Mouse (Mus musculus) gastrocnemius, postnatal 36 days (tissue): ENCODE data around the gene Bend4. TPM values are rescaled to one million over a fixed set of nuclear protein-coding genes. Genes with fewer than 3 reads are reported as not detected.

Source experiments
- DNase-seq, 2 experiments: peaks; one replicate each; pipeline ENCODE4 v3.0.0; 2022
- intact Hi-C: fragments of 180-260 bp; cut with DNase I; formaldehyde crosslinking; loops from one replicate; pipeline ENCODE4 v1.15.1; 2025
- long read RNA-seq, 2 experiments: library from polyadenylated mRNA; stranded (forward); transcript quantifications; one replicate each; pipeline ENCODE4 v2.0.0; 2021
- total RNA-seq, 2 experiments: library from RNA; stranded (reverse); gene quantifications; 2 replicates each; pipeline ENCODE4 v1.2.3; 2021

The Bend4 gene
- under 1 TPM; 0.15 to 0.33 TPM for total RNA-seq
- long read RNA-seq, experiment 1 = 0 reads
- long read RNA-seq, experiment 2 = 0 reads

DNA sequence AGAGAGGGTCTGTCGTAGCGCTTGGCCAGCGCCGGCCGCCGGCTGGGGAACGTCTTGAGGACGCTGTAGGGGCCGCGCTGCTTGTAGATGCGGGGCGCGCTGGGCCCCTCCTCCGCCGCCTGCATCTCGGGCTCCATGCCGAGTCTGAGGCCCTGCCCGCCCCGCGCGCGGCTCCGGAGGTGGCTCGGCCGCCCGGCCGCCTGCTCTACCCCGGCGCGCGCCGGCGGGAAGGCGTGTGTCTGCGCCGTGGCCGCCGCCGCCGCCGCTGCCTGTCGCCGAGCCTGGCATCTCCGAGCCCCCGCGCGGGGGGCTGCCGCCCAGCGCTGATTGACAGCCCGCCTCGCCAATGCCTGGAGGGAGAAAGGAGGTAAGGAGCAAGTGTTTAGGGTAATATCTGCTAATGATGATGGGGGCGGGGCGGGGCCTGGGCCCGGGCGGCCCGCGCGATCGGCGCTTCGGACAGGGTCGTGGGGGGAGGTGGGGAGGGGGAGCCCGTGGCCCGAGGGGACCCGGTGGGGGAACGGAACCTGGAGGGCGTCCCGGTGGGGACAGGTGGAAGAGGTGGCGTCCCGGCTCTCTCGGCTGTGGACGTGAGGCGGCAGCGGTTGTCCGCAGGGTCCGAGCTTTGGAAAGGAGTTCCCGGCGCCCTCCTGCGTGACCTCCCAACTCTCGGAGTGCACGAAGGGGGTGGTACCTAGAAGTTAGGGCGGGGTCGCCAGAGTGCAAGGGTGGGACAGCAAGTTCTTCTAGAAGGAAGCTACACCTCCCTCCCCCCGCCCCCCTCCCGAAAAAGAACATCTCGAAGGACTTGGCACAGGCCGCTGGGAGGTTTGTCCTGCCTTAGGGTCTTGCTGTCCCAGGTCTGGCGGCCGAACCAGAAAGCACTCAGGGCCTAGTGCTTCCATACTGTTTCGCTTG, at the start of gene Bend4:
TSS of gene Bend4 (minus strand) at position 868 of the 918 bp plus-strand sequence.
- peak; percentile 38 to 57 for DNase-seq

DNA sequence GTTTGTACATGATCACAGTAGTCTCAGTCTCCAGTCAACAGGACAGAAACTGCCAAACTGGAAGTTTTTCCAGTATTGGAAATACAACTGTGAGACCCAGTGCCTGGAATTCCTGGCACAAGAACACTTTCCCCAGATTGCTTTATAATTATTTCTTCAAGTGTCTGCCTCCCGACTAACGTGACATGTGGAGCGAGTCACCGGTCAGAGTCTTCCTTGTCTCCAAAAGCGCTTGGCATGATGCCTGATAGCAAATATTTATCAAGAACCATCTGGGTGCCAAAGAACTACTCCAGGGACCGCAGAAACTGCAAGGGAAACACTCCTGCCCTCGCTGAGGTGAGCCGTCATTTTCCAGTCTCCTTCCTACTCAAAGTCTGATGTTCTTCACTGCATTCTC, 45.6 kb upstream of the Bend4 start:
- intact Hi-C loops = no loop called here
- DNase-seq = no peak

More for the DNA sequence above, at the start of gene Bend4:
- intact Hi-C loops = no loop called here

DNA sequence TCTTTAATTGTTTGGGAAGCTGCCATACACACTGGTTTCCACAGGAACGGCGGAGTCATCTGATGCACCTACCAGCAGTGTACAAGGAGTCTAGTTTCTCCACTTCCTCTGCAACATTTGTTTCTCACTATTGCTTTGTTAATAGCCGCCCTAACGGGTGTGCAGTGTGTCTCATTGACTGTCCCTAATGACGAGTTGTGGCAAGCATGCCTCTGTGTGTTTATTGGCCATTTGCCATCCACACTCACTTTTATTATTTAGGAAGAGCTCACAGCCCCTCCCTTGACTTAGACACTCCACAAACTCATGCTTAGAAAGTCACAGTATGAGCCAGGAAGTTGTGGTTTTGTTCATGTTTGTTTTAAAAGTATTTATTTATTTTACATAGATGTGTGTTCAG, 45.0 kb upstream of the Bend4 start:
- DNase-seq = no peak
- intact Hi-C loops = no loop called here

DNA sequence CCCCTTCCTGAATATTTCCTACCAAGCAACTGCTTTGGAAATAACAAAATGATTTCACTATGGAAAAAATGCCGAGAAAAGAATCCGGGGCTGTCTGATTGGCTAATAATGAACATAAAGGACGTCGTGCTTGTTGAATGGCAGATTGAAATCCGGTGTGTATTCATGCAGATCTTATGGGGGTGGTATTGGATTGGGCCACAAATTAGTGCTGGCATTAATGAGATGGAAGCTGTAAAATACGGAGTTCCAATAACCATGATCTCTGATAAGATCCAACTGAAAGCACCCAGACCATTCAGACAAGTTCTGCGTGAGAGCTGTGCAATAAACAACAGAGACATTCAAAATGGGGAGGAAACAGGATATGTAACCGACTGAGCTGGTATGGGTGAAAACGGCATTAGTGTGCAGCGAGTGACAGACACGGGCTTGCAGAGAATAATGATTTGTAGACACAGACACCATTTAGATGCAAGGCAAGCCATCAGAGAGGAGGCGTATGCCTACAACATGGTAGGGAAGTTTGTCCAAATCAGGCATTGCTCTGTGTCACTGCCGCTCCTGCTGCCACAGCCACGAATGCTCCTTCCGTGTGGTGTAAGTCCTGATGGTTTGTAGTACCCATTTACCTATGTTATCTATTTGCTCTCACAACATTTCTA, 38.9 kb upstream of the Bend4 start:
- intact Hi-C loops = no loop called here
- no peak for DNase-seq

DNA sequence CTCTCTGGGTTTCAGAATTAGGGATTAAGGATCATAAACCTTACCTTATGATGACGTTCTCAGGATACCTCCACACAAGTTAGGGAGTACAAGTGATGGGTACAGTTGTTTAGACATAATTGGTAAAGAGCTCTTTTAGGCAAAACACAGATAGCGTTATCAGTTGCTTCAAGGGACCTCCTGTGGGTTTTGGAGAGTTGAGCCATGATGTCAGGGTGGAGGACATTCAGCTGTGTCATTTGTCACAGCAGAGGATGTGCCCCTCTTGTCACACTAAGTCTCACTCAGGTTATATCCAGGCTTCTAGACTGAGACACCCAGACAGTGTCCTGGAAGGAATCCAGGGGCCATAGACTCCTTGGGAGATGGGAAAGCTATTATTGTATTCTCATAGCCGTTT, 36.8 kb upstream of the Bend4 start:
- no peak for DNase-seq
- intact Hi-C loops = no loop called here

DNA sequence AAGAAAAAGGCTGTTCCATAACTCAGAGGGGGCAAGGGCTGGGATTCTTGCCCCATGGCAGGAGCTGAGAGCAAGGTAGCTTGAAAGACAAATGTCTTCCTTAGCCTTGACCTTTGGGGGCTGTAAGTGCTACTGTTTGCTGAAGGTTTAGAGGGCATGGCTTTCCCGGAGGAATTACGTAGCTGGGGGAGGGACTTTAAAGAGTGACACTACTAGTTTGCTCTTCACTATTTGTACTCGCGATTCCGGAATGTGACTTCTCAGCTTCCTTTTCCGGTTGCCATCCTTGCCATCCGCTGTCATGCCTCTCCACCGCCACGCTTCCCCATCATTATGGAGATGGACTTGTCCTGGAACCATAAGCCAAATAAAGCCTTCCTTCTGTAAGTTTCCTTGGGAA, 35.5 kb upstream of the Bend4 start:
- intact Hi-C loops = no loop called here
- no peak for DNase-seq

DNA sequence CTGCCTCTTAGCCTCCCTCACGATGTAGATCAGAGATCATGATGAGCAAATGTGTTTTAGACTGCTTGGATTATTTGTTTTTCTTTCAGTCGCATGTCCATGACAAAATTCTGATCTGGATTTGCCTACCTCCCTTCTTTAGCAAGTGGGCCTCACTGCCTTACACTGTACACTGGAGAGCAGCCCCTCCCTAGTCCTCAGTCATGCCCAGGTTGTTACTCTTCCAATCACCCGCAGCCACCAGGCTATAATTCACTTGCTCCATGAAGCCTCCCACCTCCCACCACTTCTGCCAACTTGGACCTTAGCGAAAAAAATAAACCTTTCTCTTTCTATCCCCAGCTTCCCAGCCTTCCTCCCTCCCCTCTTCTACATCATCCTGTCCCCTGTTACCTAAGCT, 34.2 kb upstream of the Bend4 start:
- DNase-seq = no peak
- intact Hi-C loops = no loop called here

DNA sequence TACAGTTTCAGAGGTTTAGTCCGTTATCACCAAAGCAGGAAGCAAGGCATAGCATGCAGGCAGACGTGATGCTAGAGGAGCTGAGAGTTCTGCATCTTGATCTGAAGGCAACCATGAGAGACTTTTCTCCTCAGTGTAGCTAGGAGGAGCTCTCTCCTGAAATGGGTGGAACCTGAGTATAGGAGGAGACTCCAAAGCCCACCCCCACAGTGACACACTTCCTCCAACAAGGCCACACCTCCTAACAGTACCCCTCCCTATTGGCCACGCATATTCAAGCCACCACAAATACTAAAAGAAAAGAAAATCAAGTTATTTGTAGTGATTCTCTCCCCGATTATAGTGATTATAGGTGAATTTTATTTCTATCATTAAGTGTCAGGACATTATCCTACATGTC, 28.7 kb upstream of the Bend4 start:
- no peak for DNase-seq

DNA sequence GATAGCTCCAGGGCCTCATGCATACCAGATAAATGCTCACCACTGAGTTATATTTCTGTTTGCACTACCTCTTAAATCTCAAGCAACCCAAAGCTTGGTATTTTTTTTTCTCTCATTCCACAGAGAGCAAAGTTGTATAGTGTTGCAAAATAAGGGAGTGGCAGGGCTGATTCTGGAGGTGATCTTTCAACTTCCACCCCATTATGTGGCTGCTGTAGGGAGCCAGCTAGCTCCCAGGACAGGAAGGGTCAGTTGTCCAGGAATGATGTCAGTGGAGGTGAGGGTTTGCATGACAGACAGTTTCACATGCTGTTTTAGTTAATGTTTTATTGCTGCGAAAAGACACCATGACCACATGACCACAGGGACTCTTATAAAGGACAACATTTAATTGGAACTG, 26.2 kb upstream of the Bend4 start:
- DNase-seq = no peak
- intact Hi-C loops = no loop called here

More for the DNA sequence above, 28.7 kb upstream of the Bend4 start:
- intact Hi-C loops = no loop called here

DNA sequence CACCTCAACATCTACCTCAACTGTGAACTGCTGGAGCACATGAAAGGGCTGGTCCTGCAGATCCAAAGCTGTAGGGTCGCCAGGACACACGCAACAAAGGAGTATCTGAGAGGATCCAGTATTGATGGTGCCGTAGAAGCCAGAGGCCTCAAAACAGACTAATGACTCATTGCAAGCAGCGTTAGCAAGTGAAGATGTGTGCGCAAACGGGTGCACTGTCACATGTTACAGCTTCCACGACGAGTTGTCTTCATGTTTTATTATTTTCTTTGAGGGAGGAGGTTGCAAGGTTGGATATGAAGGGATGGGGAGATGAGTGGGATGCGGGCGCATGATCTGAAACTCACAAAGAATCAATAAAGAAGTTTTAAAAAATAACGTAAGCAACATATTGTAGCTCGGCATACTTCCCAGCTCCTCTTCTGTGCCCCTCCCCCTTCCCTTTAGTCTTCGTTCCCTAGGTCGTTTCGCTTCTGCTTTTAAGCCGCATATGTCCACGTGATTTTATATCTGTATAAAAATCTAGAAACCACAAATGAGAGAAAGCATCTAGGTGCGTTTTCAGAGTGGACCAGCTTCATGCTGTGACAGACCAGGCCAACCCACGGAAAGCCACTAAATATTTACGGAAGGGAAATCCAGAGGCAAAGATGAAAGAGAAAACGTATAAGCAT, 22.0 kb upstream of the Bend4 start:
- DNase-seq = no peak
- intact Hi-C loops = no loop called here

DNA sequence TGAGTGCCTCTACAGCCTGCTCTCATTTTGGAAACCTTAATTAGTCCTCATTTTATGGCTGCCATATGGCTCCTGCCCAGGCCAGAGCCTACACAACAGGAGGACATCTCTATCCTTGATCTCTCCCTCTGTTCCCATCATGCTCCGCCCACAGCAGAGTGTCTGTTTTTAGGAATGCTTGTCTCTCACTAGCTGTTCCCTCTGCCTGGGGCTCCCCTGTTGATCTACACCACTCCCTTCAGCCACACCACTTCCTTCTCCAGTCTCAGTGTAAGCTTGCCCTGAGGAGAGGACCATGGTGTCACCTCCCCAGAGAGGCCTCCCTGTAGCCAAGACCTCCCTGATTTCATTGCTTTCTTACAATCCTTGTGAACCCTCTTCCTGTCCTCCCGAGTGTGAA, 18.4 kb upstream of the Bend4 start:
- no peak for DNase-seq
- intact Hi-C loops = no loop called here

DNA sequence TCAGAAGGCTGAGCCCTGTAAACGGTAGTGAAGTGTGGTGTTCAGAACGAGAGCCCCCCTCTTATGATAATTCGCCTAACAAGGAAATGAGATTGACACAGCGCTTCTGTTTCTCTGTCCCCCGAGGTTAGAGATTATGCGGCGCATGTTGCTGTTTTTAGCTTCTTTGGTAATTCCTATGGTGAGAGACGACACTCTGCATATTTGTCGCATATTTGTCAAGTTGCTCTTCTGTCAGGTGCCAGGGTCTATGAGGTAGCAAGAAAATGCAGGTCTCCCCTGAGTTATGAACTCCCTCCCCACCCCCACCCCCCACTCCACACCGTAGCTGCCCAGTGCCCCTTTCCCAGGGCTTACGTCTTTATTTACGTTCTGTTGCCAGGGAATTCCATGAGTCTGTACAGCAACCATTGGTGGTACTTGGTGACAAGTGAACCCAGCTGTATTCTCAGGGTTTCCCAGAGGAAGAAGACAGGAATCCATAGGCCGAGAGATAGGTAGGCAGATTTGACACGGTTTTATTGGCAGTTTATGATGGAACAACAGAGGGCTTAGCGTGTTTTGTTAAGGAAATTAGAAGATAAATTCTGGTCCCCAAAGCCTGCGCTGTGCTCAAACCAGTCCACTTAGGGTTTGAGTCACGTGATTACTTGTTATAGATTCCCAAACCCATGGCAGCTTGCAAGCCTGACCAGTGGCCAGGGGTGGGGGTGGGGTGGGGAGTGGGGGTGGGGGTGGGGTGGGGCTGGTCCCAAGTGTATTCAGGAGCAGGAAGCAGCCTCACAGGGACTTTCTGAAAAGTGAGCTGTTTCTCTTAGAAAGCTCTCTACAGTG, 16.3 kb upstream of the Bend4 start:
- intact Hi-C loops = no loop called here

DNA sequence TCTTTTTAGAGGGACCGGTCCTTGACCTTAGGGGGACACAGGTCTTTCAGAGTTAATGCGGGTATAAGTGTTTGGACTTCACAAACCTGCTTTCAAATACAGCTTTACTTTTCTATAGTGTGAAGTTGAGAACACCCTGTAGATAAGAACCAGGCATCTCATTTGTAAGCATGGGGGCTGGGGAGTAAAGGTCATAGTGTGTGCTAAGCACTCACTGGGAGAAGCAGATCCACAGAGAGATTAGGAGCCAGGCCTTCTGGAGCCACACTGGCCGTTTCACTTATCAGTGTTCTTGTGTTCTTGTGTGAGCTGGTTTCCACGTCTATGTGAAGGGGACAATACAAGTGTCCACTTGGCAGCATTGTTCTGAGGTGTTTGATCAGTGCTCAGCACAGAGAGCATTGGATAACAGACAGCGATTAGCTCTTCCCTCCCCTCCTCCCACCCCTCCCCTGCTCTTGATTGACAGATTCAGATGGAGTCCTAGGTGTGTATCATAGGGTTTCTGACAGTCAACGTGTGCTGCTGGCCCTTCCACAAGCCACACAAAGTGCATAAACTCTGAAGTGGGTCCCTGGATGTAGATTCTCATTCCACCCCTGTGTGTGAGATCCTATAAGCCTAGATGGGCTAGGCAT, 14.8 kb upstream of the Bend4 start:
- no peak for DNase-seq
- intact Hi-C loops = no loop called here

More for the DNA sequence above, 16.3 kb upstream of the Bend4 start:
- no peak for DNase-seq

DNA sequence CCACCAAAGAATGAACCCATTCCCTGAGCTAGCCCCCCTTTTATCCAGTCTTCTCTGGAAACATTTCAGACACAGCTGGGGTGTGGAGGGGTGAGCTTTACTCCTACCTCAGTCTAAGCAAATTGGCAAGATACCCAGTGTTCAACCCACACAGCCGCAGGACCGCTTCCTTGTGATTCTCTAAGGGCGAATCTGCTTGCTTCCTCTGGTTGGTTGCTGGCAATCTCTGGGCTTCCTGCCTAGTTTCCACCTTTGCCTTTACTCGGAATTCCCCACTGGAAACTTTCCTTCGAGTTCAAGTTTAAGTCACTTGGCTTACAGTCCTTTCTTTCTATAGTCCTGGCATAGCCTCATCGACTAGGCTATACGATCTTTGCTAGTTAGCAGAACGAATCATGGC, 12.5 kb upstream of the Bend4 start:
- intact Hi-C loops = no loop called here
- DNase-seq = no peak

DNA sequence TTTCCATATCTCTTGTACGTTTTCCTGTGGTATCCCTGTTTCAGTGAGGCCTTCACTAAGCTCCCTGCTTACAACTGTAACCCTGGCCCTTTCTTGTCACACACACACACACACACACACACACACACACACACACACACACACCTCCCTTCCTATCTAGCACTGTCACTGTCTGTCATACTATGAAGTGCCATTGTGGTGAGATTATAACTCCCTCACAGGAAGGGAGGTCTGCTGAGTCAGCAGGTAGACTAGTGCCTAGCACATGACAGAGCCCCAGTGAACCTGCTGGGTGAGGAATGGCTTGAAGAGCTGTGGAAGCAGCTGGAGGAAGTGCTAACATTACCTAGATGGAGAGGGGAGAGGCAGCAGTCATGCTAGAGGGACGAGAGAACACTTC, 9.3 kb upstream of the Bend4 start:
- no peak for DNase-seq
- intact Hi-C loops = no loop called here

DNA sequence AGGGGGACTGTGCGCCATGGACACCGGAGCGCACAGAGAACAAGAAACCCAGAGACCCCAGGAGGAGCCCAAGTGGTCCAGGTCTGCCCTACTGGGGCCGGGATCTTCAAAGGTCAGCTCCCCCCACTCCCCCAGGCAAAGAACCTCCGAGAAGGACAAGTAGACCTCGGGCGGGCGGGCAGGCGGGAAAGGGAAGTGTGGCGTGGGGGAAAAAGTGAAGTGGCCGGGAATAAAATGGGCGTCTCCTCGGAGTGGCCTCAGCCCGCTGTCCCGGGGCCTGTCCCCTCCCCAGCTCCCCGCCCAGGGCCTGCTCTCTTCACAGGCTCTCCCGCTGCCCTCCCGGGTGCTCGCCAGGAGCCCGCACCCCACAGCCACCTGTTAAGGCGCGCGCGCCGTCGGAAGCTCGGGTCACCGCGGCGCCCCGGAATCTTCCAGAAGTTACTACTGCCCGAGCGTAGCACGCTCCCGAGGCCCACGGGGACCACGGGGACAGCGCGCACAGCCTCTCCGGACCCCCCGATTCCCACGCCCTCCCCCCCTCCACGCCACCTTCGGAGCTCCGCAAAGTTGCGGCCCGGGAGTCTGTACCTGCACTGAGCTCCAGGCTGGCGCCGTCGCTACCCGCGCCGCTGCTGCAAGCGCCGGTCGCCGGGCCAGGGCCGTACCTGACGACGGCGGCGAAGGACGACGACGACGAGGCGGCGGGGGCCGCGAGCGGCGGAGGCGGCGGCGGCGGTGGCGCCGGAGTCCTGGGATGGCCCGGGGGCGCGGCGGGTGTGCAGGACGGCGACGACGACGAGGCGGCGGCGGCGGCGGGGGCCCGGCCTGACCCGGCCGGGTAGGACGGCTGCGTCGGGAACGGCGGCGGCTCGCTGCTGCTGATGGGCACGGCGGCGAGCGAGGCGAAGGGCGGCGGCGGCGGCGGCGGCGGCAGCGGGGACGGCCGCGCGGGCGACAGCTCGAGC, 1.4 kb downstream of the Bend4 start:
- intact Hi-C loops = no loop called here
- DNase-seq = no peak

DNA sequence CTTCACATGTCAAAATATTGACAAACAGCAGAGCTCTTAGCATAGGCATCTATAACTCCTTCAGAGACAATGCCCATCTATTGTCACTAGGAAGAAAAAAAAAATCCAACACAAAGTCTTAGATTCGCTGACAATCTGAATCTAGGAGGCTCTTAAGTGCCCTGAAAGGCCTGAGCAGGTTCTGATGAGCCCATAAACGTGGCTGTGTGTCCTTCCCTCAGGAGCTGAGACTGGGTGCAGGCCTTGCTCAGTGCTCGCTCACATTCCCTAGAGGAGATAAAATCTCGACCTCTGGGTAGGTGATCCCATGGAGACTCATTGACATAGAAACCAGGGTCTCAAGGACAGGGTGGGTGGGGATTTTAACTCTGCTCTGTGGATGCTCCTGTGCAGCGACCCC, 2.1 kb downstream of the Bend4 start:
- intact Hi-C loops = no loop called here
- DNase-seq = no peak

DNA sequence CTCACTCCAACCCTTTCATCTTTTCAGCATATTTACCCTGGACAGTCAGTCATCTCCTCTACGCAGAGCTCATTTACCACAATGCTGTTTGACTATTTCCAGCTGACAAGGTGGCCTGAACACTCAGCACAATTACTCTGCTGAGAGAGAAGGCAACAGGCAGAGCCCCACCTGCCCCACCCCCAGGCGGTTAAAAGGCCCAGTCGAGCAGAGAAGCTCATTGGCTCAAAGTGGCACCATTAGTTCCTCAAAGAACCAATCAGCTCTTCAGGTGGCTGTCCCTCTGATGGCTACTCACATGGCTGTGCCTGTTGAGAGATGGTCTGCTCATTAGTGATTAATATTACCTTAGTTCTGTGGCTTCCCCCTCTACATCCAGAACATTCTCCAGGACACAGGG, 3.5 kb downstream of the Bend4 start:
- intact Hi-C loops = no loop called here
- DNase-seq = no peak

DNA sequence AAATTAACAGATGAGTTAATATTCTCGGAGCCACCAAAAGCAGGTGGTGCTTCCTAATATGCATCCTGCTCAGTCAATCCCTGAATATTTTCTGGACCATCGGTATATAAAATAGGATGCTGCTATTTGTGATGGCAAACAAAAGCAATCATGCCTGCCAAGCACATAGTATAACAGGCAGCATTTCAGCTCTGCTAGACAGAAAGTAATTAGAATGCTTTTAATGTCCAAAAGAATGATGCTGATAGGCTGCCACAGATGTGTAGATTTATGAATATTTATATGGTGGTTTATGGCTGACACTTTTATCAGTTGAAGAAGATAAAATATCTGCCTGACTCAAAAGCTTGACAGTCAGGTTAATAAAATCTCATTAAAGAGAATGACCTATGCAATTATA, 4.1 kb downstream of the Bend4 start:
- intact Hi-C loops = no loop called here
- DNase-seq = no peak
